Mouse (Mus musculus) T-helper 17 cell (primary cell): ENCODE measurements around the gene Mcrip2.

Experiments used
- in situ Hi-C, 2 experiments: fragments of 300-600 bp; cut with MboI, MseI; formaldehyde crosslinking; loops; 1 replicate in 1 of 2; 2 replicates in 1 of 2; pipeline ENCODE4 v1.15.1; 2025; ENCODE audit warnings: high pct_unique_total_duplicates in 2 of 2

Mcrip2 gene

GRCm38 (mm10) chr17:25868601-25869191, at the start of gene Mcrip2:
TSS of gene Mcrip2 (minus strand) at chr17:25868764.
- in situ Hi-C loops, result no loop called here

GRCm38 (mm10) chr17:25918037-25918750, 49.6 kb upstream of the Mcrip2 start:
- in situ Hi-C loops, result loop anchor here in 1 of 2 experiments (25.0 kb wide), 1 partner anchor 1456 kb away; the partner anchor contains the start of genes Bricd5, E4f1 and Pgp

- in situ Hi-C loops, result loop anchor here in 1 of 2 experiments (25.0 kb wide), 1 partner anchor 1455 kb away; the partner anchor contains the start of genes Bricd5, E4f1 and Pgp
Measured at GRCm38 (mm10) chr17:25916931-25917647, 48.5 kb upstream of the Mcrip2 start.

DNA sequence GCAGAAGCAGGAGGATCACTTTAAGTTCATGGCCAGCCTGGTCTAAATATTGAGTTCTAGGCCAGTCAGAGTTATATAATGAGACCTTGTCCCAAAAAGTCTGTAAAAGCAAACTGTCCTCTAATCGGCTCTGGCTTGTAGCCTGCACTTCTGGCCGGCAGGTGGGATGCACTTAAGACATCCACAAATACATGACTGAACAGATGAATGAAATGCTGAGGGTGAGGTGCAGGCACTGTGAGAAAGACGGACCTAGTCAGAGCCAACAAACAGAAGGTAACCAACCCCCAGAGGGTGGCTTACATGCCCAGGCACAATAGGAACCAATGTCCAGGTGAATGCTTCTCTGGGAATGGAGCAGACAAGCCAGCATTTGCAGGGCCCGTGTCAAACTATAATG, 45.7 kb upstream of the Mcrip2 start:
- in situ Hi-C loops, result loop anchor here in 1 of 2 experiments (25.0 kb wide), 1 partner anchor 1452 kb away; the partner anchor contains the start of genes Bricd5, E4f1 and Pgp

- in situ Hi-C loops, result loop anchor here in 1 of 2 experiments (25.0 kb wide), 1 partner anchor 1452 kb away; the partner anchor contains the start of genes Bricd5, E4f1 and Pgp
Measured at GRCm38 (mm10) chr17:25913877-25914275, 45.3 kb upstream of the Mcrip2 start.

DNA sequence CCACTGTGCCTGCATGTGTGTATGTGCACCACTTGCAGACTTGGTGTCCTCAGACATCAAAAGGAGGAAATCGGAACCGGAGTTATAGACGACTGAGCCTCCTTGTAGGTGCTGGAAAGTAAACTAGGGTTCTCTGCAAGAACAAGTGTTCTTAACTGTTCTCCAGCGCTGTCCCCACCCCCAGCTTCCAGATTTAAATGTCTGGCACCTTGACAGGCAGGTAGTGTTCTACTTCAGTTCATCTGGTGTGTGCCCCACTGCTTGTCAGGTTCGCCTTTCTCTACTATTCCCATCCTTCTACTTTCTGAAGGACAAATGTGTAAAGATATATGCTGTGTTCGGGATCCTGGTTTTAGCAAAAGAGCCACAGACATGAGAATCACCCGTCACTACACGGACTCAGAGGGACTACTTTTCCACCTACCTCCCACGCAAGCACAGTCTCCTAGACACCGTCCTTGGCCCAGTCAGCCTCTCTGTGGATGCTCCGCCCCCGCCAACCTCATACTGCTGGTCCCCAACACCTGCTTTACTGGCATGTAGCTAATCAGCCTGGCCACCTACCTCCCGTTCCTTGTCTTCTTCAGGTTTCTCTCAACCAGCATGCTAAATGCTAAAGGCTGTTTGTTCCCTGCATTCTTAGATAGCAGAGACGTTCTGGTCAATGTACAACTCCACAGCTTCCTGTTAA, 44.8 kb upstream of the Mcrip2 start:
- in situ Hi-C loops, result loop anchor here in 1 of 2 experiments (25.0 kb wide), 1 partner anchor 1451 kb away; the partner anchor contains the start of genes Bricd5, E4f1 and Pgp

DNA sequence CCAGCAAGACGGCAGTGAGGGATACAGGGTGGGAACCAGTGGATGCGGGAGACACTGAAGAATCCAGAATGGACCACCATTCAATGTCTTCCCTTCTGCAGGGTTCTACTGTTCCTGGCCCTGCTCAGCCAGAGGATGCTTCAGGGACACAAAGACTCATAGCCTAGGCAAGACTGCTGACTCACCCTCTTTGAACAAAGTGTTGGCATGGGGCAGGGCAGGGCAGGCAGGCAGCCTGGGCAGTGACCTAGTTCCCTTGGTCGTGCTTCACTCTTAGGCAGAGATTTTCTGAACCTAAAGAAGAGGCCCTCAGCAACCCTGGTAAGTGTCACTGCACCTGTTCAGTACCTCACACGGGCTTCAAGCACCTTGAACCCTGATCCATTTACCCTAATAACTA, 43.3 kb upstream of the Mcrip2 start:
- in situ Hi-C loops, result loop anchor here in 1 of 2 experiments (25.0 kb wide), 1 partner anchor 1450 kb away; the partner anchor contains the start of genes Bricd5, E4f1 and Pgp

DNA sequence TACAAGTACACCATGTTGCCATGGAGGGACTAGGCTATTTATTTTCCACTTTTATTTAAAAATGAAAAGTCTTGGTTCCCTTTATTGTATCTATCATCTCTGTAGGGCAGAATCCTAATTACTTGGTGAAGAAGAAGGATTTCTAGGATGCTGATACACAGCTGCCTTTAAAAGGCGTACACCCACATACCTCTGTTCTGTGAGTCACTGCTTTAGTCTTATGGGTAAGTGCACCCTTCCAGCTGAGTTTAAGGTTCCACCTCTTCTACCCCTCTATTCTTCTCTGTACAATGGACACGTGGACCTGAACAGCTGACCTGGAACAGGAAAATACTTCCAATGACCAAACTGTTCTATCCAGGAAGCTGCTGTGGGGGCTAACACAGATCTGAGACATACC, 39.1 kb upstream of the Mcrip2 start:
- in situ Hi-C loops, result loop anchor here in 1 of 2 experiments (25.0 kb wide), 1 partner anchor 1445 kb away; the partner anchor contains the start of genes Bricd5, E4f1 and Pgp

- in situ Hi-C loops, result loop anchor here in 1 of 2 experiments (5.0 to 25.0 kb wide), 2 partner anchors 74 to 1441 kb away; partner anchors contain the start of genes Bricd5, E4f1 and Pgp
Measured at GRCm38 (mm10) chr17:25903061-25903460, 34.5 kb upstream of the Mcrip2 start.

DNA sequence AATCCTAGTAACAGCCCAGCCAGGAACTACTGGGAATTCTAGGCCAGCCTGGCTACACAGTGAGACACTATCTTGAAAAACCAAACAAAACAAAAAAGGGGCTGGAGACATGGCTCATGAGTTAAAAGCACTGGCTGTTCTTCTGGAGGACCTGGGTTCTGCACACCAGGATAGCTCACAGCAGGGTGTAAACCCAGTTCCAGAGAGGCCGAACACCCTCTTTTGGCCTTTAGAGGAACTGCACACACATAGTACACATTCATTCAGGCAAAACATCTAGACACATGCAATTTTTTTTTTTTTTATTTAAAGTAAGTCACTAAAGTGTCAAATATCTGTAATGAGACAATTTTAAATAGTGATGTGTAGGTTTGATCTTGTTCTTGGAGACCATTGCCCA, 31.6 kb upstream of the Mcrip2 start:
- in situ Hi-C loops, result loop anchor here in 1 of 2 experiments (5.0 to 25.0 kb wide), 2 partner anchors 77 to 1438 kb away; partner anchors contain the start of genes Bricd5, E4f1 and Pgp

GRCm38 (mm10) chr17:25895891-25896290, 27.3 kb upstream of the Mcrip2 start:
- in situ Hi-C loops, result loop anchor here (5.0 to 10.0 kb wide), 2 partner anchors 116 to 119 kb away; no protein-coding TSS in a partner anchor

- in situ Hi-C loops, result loop anchor here (5.0 to 10.0 kb wide), 2 partner anchors 117 to 119 kb away; no protein-coding TSS in a partner anchor
Measured at GRCm38 (mm10) chr17:25895415-25895814, 26.9 kb upstream of the Mcrip2 start.

- in situ Hi-C loops, result loop anchor here in 1 of 2 experiments (10.0 kb wide), 1 partner anchor 121 kb away; no protein-coding TSS in a partner anchor
Measured at GRCm38 (mm10) chr17:25893975-25894617, 25.5 kb upstream of the Mcrip2 start.

- in situ Hi-C loops, result no loop called here
Measured at GRCm38 (mm10) chr17:25888837-25889236, 20.3 kb upstream of the Mcrip2 start.

DNA sequence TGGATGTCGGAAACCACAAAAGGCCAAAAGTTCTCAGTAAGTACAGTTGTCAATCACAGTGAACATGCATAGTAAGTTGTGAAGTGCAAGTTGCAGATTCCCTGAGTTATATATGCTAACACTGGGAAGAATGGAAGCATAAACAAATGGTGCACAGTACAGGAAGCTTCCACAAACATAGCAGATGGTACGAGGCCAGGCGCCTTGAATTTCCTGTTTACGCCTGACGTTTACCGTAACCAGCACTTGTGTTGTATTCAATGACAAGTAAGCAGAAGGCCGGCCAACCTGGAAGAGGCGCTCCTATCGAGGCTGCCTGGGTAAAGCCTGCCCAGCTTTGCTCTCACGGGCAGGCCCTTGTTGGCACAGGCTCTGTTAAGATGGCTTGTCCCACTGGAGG, 18.9 kb upstream of the Mcrip2 start:
- in situ Hi-C loops, result no loop called here

DNA sequence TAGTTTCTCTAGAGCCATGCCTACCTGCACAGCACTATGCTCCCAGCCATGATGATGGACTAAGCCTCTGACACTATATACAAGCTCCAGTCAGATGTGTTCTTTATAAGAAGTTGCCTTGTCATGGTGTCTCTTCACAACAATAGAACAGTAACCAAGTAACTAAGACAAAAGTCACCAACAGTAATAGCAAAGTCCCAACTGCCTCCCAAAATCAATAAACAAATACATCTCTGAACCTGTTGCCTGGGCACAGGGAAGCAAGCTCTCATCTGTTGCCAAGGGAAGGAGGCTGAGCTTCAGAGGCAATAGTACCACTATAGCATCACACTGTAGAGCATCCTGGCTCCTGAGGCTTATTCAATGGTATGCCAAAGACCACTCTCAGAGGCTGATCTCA, 18.2 kb upstream of the Mcrip2 start:
- in situ Hi-C loops, result no loop called here

DNA sequence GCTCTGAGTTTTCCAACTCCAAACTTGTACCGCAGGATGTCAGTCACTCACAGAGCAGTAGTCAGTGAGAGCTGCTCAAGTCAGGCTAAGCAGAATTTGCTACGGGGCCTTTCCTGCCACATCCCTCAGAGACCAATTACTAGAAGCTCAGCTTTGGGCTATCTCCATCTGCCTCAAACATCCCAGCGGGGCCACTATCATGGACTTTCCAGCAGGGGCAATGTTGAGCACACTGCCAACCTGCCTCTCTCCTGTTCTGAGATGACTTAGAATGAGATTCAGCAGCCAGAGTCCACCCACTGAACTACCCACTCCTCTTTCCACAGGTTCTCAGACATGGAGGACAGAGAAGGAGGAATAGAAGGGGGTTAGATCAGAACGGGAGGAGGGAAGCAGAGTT, 17.1 kb upstream of the Mcrip2 start:
- in situ Hi-C loops, result no loop called here

DNA sequence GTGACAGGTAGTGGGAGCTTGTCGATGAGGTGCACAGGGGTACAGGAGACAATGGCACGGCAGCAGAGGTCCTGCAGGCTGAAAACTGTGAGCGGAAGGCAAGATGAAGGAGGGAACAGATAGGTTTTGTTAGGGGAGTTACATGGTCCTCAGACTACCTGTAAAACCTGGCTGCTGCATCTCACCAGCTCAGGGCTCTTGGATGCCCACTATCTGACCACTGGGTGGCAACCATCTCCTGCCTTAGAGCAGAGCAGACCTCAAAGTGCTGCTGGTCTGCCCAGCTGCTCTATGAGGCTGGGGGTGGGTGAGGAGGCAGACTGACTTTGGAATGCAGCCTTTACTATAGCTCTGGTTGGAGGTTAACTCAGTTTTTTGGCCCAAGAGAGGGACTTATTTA, 15.3 kb upstream of the Mcrip2 start:
- in situ Hi-C loops, result no loop called here

DNA sequence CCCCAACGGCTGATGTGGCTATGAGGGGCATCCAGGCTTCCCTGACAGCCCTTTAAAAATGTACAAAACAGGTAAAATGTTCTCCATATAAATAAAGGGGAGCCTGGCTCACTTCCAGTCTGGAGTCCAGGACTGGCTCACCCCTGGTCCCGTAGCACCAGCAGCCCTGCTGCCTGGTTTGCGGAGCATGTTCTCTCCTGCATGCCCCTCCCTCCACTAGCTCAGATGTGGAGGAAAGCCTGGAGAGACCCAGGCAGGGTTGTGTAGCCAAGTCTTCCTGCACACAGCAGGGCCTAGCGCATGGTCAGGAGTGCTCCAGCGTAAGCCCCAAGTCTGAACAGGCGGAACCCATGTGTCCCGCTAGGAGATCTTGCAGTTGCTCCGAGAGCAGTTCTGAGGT, 14.7 kb upstream of the Mcrip2 start:
- in situ Hi-C loops, result no loop called here

GRCm38 (mm10) chr17:25882306-25882705, 13.7 kb upstream of the Mcrip2 start:
- in situ Hi-C loops, result no loop called here
